Mouse (Mus musculus) R1 (cell line): ENCODE data around the gene Dynlt1a.
A peak's percentile ranks its signal among the peaks of the same experiment; 100 is the strongest.
"Not testable (repeated sequence)": the region's sequence is repeated elsewhere in the genome, so short reads cannot be mapped to it uniquely, and the experiment has no call there.

Source experiments
- DNase-seq: peaks from one replicate; pipeline ENCODE4 v3.0.0-alpha.2; 2018; ENCODE audit warnings: low read depth, low spot score

Dynlt1a gene

DNA sequence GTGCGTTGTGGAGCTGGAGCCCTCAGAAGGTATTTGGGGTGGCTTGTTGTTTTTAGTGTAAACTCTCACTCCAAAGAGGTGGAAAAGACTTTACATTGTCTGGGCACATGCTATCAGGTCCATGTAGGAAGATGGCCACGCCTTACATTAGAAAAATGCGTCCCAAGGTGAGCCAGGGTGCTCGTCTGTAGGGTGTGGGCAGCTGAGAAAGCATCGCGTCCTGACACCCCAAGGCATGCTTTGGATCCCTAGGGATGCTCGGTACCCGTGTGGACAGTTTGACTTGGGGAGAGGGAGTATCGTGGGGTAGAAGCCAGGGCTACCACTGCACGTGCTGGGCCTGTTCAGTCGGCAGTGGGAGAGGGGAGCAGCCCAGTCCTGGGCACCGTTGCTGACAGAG, 28.3 kb downstream of the Dynlt1a start:
- DNase-seq: not testable (repeated sequence)

DNA sequence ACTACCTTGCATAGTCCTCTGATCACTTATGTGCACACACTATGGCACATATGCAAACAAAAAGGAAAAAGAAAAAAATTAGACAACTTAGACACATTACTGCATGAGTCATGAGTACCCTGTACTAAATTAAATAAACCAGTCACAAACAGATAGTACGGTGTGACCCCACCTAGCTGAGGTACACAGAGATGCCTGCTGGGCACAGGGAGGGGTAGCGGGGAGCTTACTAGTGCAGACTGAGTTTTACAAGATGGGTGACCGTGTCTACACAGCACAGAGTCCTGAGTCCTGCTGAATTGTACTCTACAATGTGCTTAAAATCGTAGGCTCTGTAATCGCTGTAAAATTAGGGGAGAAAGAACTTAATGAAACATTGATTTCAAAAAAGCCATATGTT, 31.1 kb downstream of the Dynlt1a start:
- not testable (repeated sequence) for DNase-seq

GRCm38 (mm10) chr17:6283137-6283536, 34.2 kb downstream of the Dynlt1a start:
- DNase-seq: not testable (repeated sequence)

- not testable (repeated sequence) for DNase-seq
Observed at GRCm38 (mm10) chr17:6280513-6280912, 36.8 kb downstream of the Dynlt1a start.

- not testable (repeated sequence) for DNase-seq
Observed at GRCm38 (mm10) chr17:6279772-6280171, 37.5 kb downstream of the Dynlt1a start.

GRCm38 (mm10) chr17:6279205-6279604, 38.1 kb downstream of the Dynlt1a start:
- DNase-seq: peak; percentile 88

DNA sequence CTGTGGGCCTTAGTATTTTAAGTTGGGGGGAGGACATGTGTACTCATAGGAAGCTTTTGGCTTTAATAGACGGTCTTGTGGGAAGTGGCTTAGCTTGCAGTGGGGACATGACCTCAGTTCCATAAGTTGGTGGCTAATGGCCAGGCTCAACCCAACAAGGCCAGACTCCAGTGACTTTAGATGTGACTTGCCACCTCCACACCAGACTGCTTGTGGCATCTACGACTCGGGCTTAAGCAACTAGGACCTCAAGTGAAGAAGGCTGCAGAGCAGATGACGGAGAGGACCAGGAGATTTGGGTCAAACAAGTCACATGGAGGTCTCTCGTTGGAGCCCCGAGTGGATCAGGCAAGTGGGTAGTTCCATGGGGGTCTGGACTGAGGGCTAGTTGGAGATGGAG, 42.6 kb downstream of the Dynlt1a start:
- not testable (repeated sequence) for DNase-seq

GRCm38 (mm10) chr17:6271970-6272369, 45.3 kb downstream of the Dynlt1a start:
- not testable (repeated sequence) for DNase-seq

DNA sequence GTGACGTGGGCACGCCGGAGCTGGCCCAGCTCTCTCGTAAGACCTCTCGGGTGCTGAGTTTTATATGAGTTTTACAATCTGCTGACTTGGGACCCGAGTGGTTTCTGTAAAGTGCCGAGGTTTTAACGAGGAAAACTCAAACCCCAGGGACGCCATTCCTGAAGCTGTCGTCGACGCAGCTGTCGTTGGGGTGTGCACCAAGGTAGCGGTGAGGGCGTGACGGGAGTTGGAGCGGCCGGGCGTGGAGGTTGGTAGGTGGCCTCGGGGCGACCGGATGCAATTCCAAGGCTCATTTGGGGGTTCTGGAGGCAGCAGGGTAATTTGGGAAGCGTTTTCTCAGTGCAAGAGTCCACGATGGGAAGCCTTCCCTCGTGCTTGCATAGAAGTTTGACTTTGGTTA, 46.5 kb downstream of the Dynlt1a start:
- DNase-seq: peak; percentile 45

DNA sequence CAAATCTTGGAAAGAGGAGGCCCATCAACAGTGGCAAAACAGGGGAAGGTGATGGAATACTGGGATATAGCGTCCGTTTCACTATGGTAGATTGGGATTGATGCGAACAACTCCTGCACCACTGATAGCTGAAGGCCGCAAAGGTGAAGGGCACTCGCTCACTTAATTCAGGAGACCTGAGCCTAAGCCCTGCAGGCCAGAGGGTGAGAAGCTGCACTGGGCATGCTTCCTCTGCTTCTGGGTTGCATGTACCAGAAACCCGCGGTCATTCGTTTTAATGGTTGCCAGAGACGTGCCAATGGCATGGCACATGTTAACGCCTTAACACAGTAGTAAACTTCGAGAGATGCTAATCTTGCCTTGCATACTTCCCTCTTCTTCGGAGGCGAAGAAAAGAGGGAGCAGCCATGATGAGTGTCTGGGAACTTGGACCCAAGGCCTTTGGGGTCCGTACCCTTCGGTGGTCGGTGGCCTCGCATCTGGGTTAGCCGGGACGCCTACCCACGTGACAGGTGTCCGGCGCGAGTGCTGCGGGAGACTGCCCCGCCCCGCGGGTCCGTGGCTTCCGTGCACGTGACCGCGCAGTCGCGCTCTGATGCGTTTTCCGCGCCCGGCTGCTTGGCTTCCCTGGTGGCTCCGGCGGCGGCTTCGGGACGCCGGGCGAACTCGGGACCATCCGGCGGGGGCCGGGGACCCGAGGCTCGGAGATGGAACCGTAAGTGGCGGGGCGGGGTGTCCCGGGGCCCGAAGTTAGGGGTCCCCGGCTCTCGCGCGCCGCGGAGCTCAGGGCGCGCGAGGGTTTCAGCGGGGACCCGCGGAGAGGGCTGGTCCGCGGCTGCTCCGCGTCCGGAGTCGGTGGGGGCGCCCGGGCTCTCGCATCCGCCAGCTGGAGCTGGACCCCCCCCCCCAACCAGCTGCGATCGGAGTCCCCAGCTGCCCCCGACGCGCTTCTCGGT, 47.1 kb downstream of the Dynlt1a start:
- peak; percentile 31 for DNase-seq

DNA sequence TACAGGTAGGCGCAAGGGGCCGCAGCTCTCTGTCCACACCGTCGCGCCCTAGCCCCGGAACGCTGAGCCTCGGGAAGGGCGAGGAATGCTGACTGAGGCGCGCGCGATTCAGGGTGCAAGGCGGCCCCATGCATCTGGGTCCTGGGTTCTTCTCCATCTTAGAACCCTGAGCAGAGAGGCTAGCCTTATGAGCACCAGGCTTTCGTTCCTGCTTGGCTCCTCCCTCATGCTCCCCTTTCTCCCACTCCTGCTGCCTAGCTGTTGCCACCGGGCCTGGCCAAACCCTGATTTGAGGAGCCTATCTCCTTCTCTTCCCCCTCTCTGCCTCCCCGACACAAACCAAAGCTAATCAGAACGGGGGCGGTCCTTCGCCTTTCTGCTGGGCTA, 60.2 kb downstream of the Dynlt1a start:
- peak; percentile 16 for DNase-seq

GRCm38 (mm10) chr17:6256400-6257069, 60.8 kb downstream of the Dynlt1a start, which contains the start of gene Tmem181a:
TSS of gene Tmem181a (plus strand) at chr17:6256860.
- not testable (repeated sequence) for DNase-seq
